ENCODE assay signal across 26 mouse cellular contexts in genomic region chr7:118375341-118375740, GRCm38 (mm10).
DNase-seq lines count a peak whose midpoint lies in the region; ATAC-seq and TF ChIP-seq lines count a peak whose summit lies in the region.
"Had no signal": no experiment of that assay in that cellular context is flagged by ENCODE, and none has a peak within 500 bp of the region (broad histone marks: within the 10 kb centered on the region; RNA-seq: fewer than 3 reads in every experiment).

No protein-coding gene starts in this region.

- H3K9me3 ChIP-seq in heart, postnatal 0 days (replicated peaks; ENCODE audit: control insufficient read depth, low read length), result no peaks in the 10 kb centered on the region
- H3K9me3 ChIP-seq in forebrain, embryonic 11.5 days (ENCODE audit: control insufficient read depth, low read length), result no peaks in the 10 kb centered on the region
- H3K9me3 ChIP-seq: embryonic facial prominence, embryonic 10.5 days; forebrain, embryonic 10.5 days; hindbrain, embryonic 13.5 days; kidney, embryonic 15.5 days; limb, embryonic 10.5 days; liver, embryonic 15.5 days; lung, embryonic 15.5 days; megakaryocyte, embryonic 14.5 days; midbrain, embryonic 13.5 days; stomach, embryonic 15.5 days had no signal

- no peak overlapping the region for H3K4me3 ChIP-seq in heart, postnatal 0 days (ENCODE audit: low read depth, low read length)
- no peak overlapping the region for H3K4me3 ChIP-seq in forebrain, embryonic 11.5 days (ENCODE audit: low read depth, low read length)
- H3K4me3 ChIP-seq: embryonic facial prominence, embryonic 10.5 days; forebrain, embryonic 10.5 days; gastrocnemius, adult 2 months; hindbrain, embryonic 13.5 days; kidney, embryonic 15.5 days; left cerebral cortex, adult 2 months; limb, embryonic 10.5 days; liver, embryonic 15.5 days; lung, embryonic 15.5 days; midbrain, embryonic 13.5 days; stomach, embryonic 15.5 days had no signal

- TF ChIP-seq CTCF in heart, postnatal 0 days (IDR thresholded peaks at IDR 0.05; ENCODE audit: low read depth), result no peak

- 0 out of 2 replicates have a peak overlapping the region, but pooled peaks have one; percentile 2 for H3K27ac ChIP-seq in heart, postnatal 0 days (ENCODE audit: low read depth)
- no peak overlapping the region for H3K27ac ChIP-seq in forebrain, embryonic 11.5 days (ENCODE audit: low read depth, low read length)
- H3K27ac ChIP-seq: embryonic facial prominence, embryonic 10.5 days; forebrain, embryonic 10.5 days; gastrocnemius, adult 2 months; hindbrain, embryonic 13.5 days; kidney, embryonic 15.5 days; limb, embryonic 10.5 days; liver, embryonic 15.5 days; lung, embryonic 15.5 days; midbrain, embryonic 13.5 days; stomach, embryonic 15.5 days had no signal

- H3K9ac ChIP-seq in heart, postnatal 0 days (replicated peaks; ENCODE audit: low read depth, low read length), result no peak overlapping the region
- H3K9ac ChIP-seq in forebrain, embryonic 11.5 days (ENCODE audit: low read length), result no peak overlapping the region
- H3K9ac ChIP-seq: hindbrain, embryonic 13.5 days; kidney, embryonic 15.5 days; liver, embryonic 15.5 days; lung, embryonic 15.5 days; midbrain, embryonic 13.5 days; stomach, embryonic 15.5 days had no signal

- H3K4me1 ChIP-seq in heart, postnatal 0 days (ENCODE audit: control insufficient read depth, insufficient read depth), result peaks cover 4% of the 10 kb centered on the region
- no peaks in the 10 kb centered on the region for H3K4me1 ChIP-seq in forebrain, embryonic 11.5 days (replicated peaks; ENCODE audit: control insufficient read depth, insufficient read depth, low read length)
- H3K4me1 ChIP-seq: embryonic facial prominence, embryonic 10.5 days; forebrain, embryonic 10.5 days; hindbrain, embryonic 13.5 days; kidney, embryonic 15.5 days; limb, embryonic 10.5 days; liver, embryonic 15.5 days; lung, embryonic 15.5 days; megakaryocyte, embryonic 14.5 days; midbrain, embryonic 13.5 days; stomach, embryonic 15.5 days had no signal

- H3K4me2 ChIP-seq in heart, postnatal 0 days (ENCODE audit: low read depth, low read length), result no peak overlapping the region
- no peak overlapping the region for H3K4me2 ChIP-seq in forebrain, embryonic 11.5 days (ENCODE audit: low read depth, low read length, severe bottlenecking)
- H3K4me2 ChIP-seq: hindbrain, embryonic 13.5 days; kidney, embryonic 15.5 days; liver, embryonic 15.5 days; lung, embryonic 15.5 days; midbrain, embryonic 13.5 days; stomach, embryonic 15.5 days had no signal

- TF ChIP-seq EP300 in heart, postnatal 0 days (IDR thresholded peaks at IDR 0.05; ENCODE audit: low read depth), result 0 out of 2 replicates have a peak, but pooled peaks have one; percentile 31

- peak; percentile 62 for ATAC-seq in frontal cortex, adult (ENCODE audit: low TSS enrichment)
- ATAC-seq in heart, postnatal 0 days (ENCODE audit: insufficient read depth, low read depth), result peak; percentile 93
- ATAC-seq in forebrain, embryonic 11.5 days (replicated peaks; ENCODE audit: low FRiP score), result no peak
- ATAC-seq: midbrain, embryonic 13.5 days had no signal

- DNase-seq in frontal cortex, postnatal 10 days (ENCODE audit: low spot score in 2 of 2), result no peak
- DNase-seq in right cerebral cortex, adult 18-20 months, result peak; percentile 46
- no peak for DNase-seq in right cerebral cortex, postnatal 4 days
- peak; percentile 89 for DNase-seq in heart, postnatal 0 days (ENCODE audit: low spot score)
- no peak for DNase-seq in Muller cell, postnatal 12 days (ENCODE audit: inconsistent ontology term)
- no peak for DNase-seq in forebrain, embryonic 11.5 days (ENCODE audit: low spot score)
- DNase-seq: adrenal gland, postnatal 14 days; cerebellum, adult 9-11 months; gastrocnemius, adult 2 months; kidney, adult 11 months; kidney, postnatal 4 days; liver; lung, postnatal 36 days; thymus, postnatal 36 days had no signal

- 49% methylated on average over 3 of the region's 3 CpGs for WGBS in heart, postnatal 0 days
- WGBS in forebrain, embryonic 11.5 days, result 94% methylated on average over 3 of the region's 3 CpGs

- no peaks in the 10 kb centered on the region for H3K27me3 ChIP-seq in heart, postnatal 0 days (ENCODE audit: control insufficient read depth, insufficient read depth, low read length)
- H3K27me3 ChIP-seq in forebrain, embryonic 11.5 days (ENCODE audit: control insufficient read depth, insufficient read depth, low read length), result no peaks in the 10 kb centered on the region
- H3K27me3 ChIP-seq: hindbrain, embryonic 13.5 days; kidney, embryonic 15.5 days; liver, embryonic 15.5 days; lung, embryonic 15.5 days; megakaryocyte, embryonic 14.5 days; midbrain, embryonic 13.5 days; stomach, embryonic 15.5 days had no signal

- H3K36me3 ChIP-seq in heart, postnatal 0 days (replicated peaks; ENCODE audit: control insufficient read depth, insufficient read depth, low read length), result no peaks in the 10 kb centered on the region
- H3K36me3 ChIP-seq in forebrain, embryonic 11.5 days (ENCODE audit: control insufficient read depth, insufficient read depth, low read length), result no peaks in the 10 kb centered on the region
- H3K36me3 ChIP-seq: embryonic facial prominence, embryonic 10.5 days; forebrain, embryonic 10.5 days; hindbrain, embryonic 13.5 days; kidney, embryonic 15.5 days; limb, embryonic 10.5 days; liver, embryonic 15.5 days; lung, embryonic 15.5 days; midbrain, embryonic 13.5 days; stomach, embryonic 15.5 days had no signal

Comparison
In these comparisons a context has a peak if more than half of its experiments do, and no peak if none do; other contexts are left out.
1. DNase-seq: peak in right cerebral cortex, adult 18-20 months (single experiment) and heart, postnatal 0 days (single experiment); none in frontal cortex, postnatal 10 days (0 of 2), right cerebral cortex, postnatal 4 days (single experiment), Muller cell, postnatal 12 days (single experiment) and forebrain, embryonic 11.5 days (single experiment).